Mouse (Mus musculus) erythroblast, embryonic 14.5 days (primary cell): ENCODE data around the gene Adcy2.

ENCODE experiments used
- GATA1 ChIP-seq: IDR thresholded peaks from 2 replicates; pipeline ENCODE4 v1.6.1; 2012; ENCODE audit warnings: low read length, inconsistent platforms, mixed read lengths
- TAL1 ChIP-seq: IDR thresholded peaks from 3 replicates; pipeline ENCODE4 v1.6.1; 2012; ENCODE audit warnings: low read length, inconsistent platforms, mixed read lengths

DNA sequence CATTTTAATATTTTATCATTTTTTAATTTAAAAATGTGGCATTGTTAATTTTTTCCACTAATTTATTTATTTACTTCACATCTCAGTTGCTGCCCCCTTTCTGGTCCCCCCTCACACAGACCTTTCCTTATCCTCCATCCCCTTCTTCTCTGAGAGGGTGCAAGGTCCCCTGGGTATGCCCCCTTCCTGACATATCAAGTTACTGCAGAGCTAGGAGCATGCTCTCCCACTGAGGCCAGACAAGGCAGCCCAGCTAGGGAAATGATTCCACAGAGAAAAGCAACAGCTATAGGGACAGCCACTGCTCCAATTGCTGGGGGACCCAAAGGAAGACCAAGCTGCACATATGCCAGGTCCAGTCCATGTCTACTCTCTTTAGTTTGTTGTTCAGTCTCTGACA is 163.2 kb downstream of the Adcy2 start:
- TF ChIP-seq TAL1: no peak
- TF ChIP-seq GATA1: no peak
